Mouse (Mus musculus) splenic B cell, adult 2 months (primary cell): ENCODE measurements around the gene Syn3.
"Not testable (repeated sequence)": the region's sequence is repeated elsewhere in the genome, so short reads cannot be mapped to it uniquely, and the experiment has no call there.

Experiments used
- DNase-seq: peaks from one replicate; pipeline ENCODE4 v3.0.0-alpha.2; 2011; ENCODE audit warnings: low read depth, low spot score
- H3K27me3 ChIP-seq: 2 replicates; pipeline ENCODE4 v1.6.1; 2012; ENCODE audit warnings: mild to moderate bottlenecking, low read length, moderate library complexity, mixed read lengths; ENCODE audit not compliant: control insufficient read depth, poor library complexity, insufficient read depth, severe bottlenecking
- H3K36me3 ChIP-seq: 2 replicates; pipeline ENCODE4 v1.6.1; 2012; ENCODE audit warnings: mild to moderate bottlenecking, low read length, moderate library complexity, mixed read lengths; ENCODE audit not compliant: control insufficient read depth, poor library complexity, insufficient read depth, severe bottlenecking

Gene Syn3

DNA sequence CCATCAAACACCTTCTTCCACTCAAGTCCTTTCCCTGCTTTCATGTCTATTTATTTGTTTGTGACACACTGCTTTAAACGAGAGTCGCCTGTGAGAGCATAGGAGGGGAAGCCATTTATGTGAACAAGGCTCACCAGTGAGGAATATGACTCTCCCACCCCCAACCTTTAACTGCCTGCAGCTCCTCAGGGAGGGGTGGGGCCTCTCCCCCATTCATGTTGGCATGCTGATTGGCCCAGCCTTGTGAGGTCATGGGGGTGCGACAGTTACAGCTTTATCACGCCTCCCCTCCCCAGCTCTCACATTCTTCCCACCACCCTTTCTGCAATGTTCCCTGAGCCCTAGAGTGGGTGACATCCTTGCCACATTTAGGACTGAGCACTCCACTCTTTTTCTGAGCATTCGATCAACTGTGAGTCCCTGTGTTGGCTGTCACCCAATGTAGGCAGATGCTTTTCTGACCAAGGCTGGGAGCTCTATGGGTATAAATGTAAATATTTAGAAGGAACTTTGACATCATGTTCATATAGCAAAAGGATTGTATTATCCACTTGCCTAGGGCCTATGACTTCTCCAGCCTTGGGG is 361.0 kb downstream of the Syn3 start:
- DNase-seq: no peak
- Histone ChIP-seq H3K36me3 (no peaks in the 10 kb centered on the region), H3K27me3 (no peaks in the 10 kb centered on the region)

GRCm38 (mm10) chr10:86137106-86137505 is 361.6 kb downstream of the Syn3 start:
- Histone ChIP-seq H3K36me3 (no peaks in the 10 kb centered on the region), H3K27me3 (no peaks in the 10 kb centered on the region)
- no peak for DNase-seq

GRCm38 (mm10) chr10:86136249-86136648 is 362.4 kb downstream of the Syn3 start:
- no peak for DNase-seq
- no peaks in the 10 kb centered on the region for H3K36me3 ChIP-seq
- no peaks in the 10 kb centered on the region for H3K27me3 ChIP-seq

DNA sequence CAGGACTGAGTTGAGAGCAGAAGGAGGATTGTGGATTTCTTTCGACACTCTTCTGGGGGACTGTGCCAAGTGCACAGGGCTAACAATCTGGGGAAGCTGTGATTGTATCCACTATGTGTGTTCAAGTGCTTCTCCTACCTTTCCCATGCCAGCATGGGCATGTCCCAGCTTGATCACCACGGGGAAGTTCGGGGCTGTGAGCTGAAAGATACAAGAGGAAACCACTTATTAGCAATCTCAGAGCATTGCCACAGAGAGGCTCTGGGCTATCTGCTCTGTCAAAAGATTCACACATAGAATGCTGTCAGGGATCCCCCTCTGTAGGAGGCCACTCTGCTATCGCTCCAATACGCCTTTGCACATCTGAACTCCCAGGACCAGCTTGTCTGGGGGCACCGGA is 363.8 kb downstream of the Syn3 start:
- Histone ChIP-seq H3K36me3 (no peaks in the 10 kb centered on the region), H3K27me3 (no peaks in the 10 kb centered on the region)
- no peak for DNase-seq

DNA sequence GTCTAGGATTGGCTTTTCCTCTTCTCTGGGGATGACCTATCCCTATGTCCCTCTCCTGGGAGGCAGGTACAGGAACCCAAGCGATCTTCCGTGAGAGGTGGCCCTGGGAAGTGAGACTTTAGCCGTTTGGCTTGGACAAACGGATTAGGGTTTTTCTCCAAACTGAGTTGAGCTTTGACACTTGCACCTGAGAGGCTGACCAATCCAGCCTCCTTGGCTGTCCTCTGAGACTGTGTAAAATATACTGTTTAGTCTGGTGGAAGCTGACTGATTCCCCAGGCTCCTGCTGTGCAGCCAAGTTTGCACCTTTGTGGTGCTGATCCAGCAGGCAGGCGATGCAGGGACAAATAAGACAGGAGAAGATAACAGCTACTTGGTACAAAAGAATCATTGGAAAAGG is 364.4 kb downstream of the Syn3 start:
- H3K27me3 ChIP-seq: no peaks in the 10 kb centered on the region
- DNase-seq: no peak
- H3K36me3 ChIP-seq: no peaks in the 10 kb centered on the region

DNA sequence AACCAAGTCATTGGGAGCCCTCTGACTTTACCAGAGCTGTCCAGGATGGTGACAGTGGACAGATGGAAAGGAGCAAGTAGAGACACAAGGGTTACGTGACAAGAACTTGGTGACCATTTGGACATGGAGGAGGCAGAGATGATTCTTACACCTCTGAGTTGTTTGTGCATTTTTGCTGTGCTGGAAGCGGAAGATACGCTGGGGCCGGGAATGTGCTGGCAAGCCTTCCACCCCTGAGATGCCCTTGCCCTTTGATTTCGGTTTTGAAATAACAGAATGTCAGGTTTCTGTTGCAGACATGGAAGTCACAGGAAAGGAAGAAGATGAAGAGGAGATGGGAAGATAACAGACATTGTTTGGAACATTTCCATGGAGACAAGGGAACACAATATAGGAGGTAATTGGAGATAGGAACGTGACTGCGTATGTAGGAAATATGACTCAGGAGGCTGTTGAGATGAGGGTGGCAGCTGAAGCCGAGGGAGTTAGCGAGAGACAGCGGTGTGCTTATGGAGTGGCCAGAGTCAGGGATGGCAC is 366.2 kb downstream of the Syn3 start:
- no peak for DNase-seq
- no peaks in the 10 kb centered on the region for H3K27me3 ChIP-seq
- no peaks in the 10 kb centered on the region for H3K36me3 ChIP-seq

GRCm38 (mm10) chr10:86129046-86129445 is 369.6 kb downstream of the Syn3 start:
- Histone ChIP-seq H3K36me3 (no peaks in the 10 kb centered on the region), H3K27me3 (no peaks in the 10 kb centered on the region)
- no peak for DNase-seq

- Histone ChIP-seq H3K36me3 (no peaks in the 10 kb centered on the region), H3K27me3 (no peaks in the 10 kb centered on the region)
- DNase-seq: no peak
Measured at GRCm38 (mm10) chr10:86126478-86126877, 372.2 kb downstream of the Syn3 start.

GRCm38 (mm10) chr10:86125421-86125820 is 373.3 kb downstream of the Syn3 start:
- no peaks in the 10 kb centered on the region for H3K27me3 ChIP-seq
- DNase-seq: no peak
- H3K36me3 ChIP-seq: no peaks in the 10 kb centered on the region

GRCm38 (mm10) chr10:86124115-86124514 is 374.6 kb downstream of the Syn3 start:
- no peak for DNase-seq
- Histone ChIP-seq H3K36me3 (no peaks in the 10 kb centered on the region), H3K27me3 (no peaks in the 10 kb centered on the region)

DNA sequence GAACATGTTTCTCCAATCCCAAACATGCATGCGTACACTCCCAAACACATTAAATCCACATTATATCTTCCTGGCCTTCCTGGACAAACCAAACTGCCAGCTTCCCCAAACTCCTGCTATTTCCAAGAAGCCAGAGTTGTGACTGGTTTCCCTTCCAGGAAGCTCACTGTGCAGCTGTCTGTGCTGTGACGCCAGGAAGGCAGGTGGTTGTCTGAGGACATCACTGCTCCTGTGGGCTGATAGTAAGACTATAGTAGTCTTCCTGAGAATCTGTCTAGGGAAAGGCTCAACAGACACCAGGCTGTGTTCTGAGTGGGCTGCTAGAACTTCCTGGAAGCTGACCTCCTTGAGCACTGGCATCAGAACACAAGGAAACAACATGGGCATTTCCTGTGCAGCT is 375.5 kb downstream of the Syn3 start:
- H3K36me3 ChIP-seq: no peaks in the 10 kb centered on the region

DNA sequence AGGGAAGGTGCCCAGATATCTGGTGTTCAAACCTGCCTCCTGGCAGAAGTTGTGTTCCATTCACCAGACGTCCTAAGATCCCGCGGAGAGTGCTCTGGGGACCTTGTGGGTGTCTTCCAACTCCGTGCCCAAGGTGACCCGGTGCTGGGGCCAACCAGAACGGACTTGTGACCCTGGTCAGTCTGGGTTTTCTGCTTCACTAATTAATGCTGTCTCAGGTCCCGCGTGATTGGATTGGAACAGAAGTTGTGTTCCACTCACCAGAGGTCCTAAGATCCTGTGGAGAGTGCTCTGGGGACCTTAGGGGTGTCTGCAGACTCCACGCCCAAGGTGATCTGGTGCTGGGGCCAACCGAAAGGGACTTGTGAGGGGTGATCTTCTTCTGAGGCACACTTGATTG is 376.2 kb downstream of the Syn3 start:
- DNase-seq, H3K27me3 ChIP-seq: not testable (repeated sequence)

More for the DNA sequence above, 375.5 kb downstream of the Syn3 start:
- no peaks in the 10 kb centered on the region for H3K27me3 ChIP-seq
- no peak for DNase-seq

DNA sequence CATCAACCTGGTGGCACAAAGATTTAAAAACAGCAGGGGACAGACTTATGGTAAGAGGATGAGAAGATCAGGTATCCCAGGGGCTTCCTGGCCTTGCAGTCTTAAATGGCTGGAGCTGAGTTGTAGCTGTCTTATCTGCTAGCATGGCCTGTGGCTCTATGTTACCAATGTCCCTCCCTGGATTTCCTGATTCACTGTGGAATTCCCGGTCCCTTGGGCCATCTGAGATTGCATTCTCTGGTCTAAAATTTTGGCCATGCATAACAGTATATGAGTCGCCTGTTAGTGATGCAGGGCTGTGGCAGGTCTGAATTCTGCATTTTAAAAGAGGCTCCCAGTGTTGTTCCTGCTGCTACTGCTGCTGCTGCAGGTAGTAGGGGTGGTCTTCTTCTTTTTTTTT is 382.4 kb downstream of the Syn3 start:
- no peaks in the 10 kb centered on the region for H3K36me3 ChIP-seq
- H3K27me3 ChIP-seq: no peaks in the 10 kb centered on the region
- no peak for DNase-seq

More for the DNA sequence above, 376.2 kb downstream of the Syn3 start:
- not testable (repeated sequence) for H3K36me3 ChIP-seq

DNA sequence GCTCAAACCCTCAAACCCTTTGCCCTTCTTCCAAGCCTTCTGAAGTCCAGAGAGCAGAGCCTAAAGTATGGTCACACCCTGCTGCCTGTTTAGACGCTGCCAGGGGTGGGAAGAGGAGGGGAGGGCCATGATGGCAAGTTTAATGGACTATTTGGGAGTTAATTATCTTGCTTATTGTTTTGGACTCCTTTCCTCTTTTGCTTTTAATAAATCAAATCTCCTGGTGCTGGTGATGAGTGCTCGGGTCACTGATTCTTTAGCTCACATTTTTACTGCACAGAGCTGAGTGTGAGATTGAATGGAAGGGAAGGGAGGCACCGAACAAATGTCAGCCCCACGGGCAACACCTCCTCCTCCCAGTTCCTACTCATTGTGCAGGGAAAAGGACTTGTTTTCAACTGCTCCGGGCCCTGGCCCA is 384.3 kb downstream of the Syn3 start:
- Histone ChIP-seq H3K36me3 (no peaks in the 10 kb centered on the region), H3K27me3 (no peaks in the 10 kb centered on the region)
- DNase-seq: no peak

DNA sequence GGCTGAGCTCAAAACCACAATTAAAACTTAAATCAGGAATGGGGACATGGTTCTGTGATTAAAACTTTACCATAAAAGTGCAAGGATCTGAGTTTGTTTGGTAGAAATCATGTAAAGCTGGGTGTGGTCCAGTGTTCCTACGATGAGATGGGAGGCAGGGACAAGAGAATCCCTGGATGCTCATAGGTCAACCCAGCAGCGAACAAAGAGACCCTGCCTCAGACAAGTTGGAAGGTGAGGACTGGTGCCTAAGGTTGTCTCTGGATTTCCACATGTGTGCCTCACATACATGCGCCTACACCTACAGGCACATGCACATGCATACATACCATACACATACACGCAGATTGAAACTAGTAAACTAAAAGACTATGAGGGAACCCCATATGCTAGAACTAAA is 389.9 kb downstream of the Syn3 start:
- DNase-seq: no peak
- H3K36me3 ChIP-seq: no peaks in the 10 kb centered on the region
- H3K27me3 ChIP-seq: no peaks in the 10 kb centered on the region

DNA sequence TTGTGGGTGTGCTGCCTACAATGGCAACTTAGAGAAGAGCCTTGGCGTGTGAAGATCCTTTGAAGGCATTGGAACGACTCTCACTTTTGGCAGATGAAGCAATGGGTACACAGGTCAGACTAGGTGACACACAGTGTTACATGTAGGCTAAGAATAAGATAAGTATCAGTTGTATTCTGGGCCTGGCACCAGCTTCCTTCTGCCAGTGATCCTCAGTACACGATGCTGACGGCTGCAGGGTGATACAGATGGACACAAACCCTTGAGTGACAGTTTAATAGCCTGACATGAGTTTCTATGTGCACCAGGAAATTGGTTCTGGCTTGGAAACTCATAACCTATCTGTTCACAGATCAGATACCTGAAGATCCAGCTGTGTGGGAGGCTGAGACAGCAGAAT is 391.0 kb downstream of the Syn3 start:
- Histone ChIP-seq H3K36me3 (no peaks in the 10 kb centered on the region), H3K27me3 (no peaks in the 10 kb centered on the region)
- no peak for DNase-seq
